Mouse (Mus musculus) testis, adult 2 months (tissue): ENCODE data around the gene Txndc8.

Source experiments
- CTCF ChIP-seq: fragments of 200-500 bp; IDR thresholded peaks from 2 replicates; pipeline ENCODE4 v1.5.1; 2012; ENCODE audit warnings: low read depth, mild to moderate bottlenecking, inconsistent platforms, low read length, moderate library complexity; ENCODE audit not compliant: control insufficient read depth, insufficient read depth, insufficient replicate concordance
- POLR2A ChIP-seq: fragments of 200-500 bp; IDR thresholded peaks from 2 replicates; pipeline ENCODE4 v1.6.1; 2012; ENCODE audit warnings: low read depth, mild to moderate bottlenecking, inconsistent platforms, low read length, moderate library complexity; ENCODE audit not compliant: control insufficient read depth

DNA sequence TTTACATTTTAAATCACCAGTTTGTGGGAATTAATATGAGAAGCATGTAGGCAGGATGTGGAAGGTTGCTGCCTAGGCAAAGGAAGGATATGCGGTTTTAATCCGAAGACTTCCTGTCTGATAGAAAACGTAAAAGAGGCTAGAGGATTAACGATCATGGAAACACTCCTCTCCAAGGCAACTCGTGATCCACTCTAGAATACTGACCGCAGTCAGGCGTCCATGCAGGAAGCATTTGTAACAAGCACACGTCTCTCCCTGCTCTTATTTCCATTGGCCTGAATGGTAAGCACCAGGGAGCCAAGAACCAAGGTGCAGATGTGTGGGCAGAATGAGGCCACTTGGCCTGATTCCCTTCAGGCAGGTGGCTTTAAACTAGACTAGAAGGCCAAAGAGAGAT is 41.8 kb upstream of the Txndc8 start:
- TF ChIP-seq CTCF (no peak), POLR2A (no peak)
